Mouse (Mus musculus): ENCODE data around the gene Ppard. TPM values are rescaled to one million over a fixed set of nuclear protein-coding genes. Genes with fewer than 3 reads are reported as not detected.

Gene Ppard
- total RNA-seq, 2 experiments from 2014 or later: 24.4 to 31.1 TPM

GRCm38 (mm10) chr17:28252281-28252648 lies 19.8 kb downstream of the Ppard start:
- intact Hi-C loops (cut with DNase I): no loop called here
- DNase-seq: no peak

- intact Hi-C loops (cut with DNase I): no loop called here
- DNase-seq: no peak
These were observed 20.7 kb downstream of the Ppard start for GRCm38 (mm10) chr17:28253216-28253615.

GRCm38 (mm10) chr17:28254804-28255203 lies 22.3 kb downstream of the Ppard start:
- intact Hi-C loops (cut with DNase I): no loop called here
- no peak for DNase-seq

GRCm38 (mm10) chr17:28255651-28256050 lies 23.2 kb downstream of the Ppard start:
- intact Hi-C loops (cut with DNase I): no loop called here
- no peak for DNase-seq

GRCm38 (mm10) chr17:28256651-28257328 lies 24.3 kb downstream of the Ppard start:
- intact Hi-C loops (cut with DNase I): no loop called here
- DNase-seq: peak; percentile 58 to 67

- intact Hi-C loops (cut with DNase I): no loop called here
- DNase-seq: no peak
These were observed 25.8 kb downstream of the Ppard start for GRCm38 (mm10) chr17:28258325-28258724.

GRCm38 (mm10) chr17:28259890-28260542 lies 27.5 kb downstream of the Ppard start:
- DNase-seq: no peak

GRCm38 (mm10) chr17:28260543-28260909 lies 28.0 kb downstream of the Ppard start:
- DNase-seq: no peak
- intact Hi-C loops (cut with DNase I): no loop called here

More at GRCm38 (mm10) chr17:28259890-28260542, 27.5 kb downstream of the Ppard start:
- intact Hi-C loops (cut with DNase I): no loop called here

GRCm38 (mm10) chr17:28261795-28262194 lies 29.3 kb downstream of the Ppard start:
- no peak for DNase-seq
- intact Hi-C loops (cut with DNase I): no loop called here

GRCm38 (mm10) chr17:28263181-28263894 lies 30.8 kb downstream of the Ppard start:
- intact Hi-C loops (cut with DNase I): no loop called here

GRCm38 (mm10) chr17:28267251-28267650 lies 34.8 kb downstream of the Ppard start:
- intact Hi-C loops (cut with DNase I): no loop called here
- DNase-seq: no peak

More at GRCm38 (mm10) chr17:28263181-28263894, 30.8 kb downstream of the Ppard start:
- DNase-seq: no peak

- intact Hi-C loops (cut with DNase I): loop anchor here (5.0 kb wide), 1 partner anchor 37 kb away; no protein-coding TSS in a partner anchor
- DNase-seq: no peak
These were observed 37.7 kb downstream of the Ppard start for GRCm38 (mm10) chr17:28270165-28270564.

GRCm38 (mm10) chr17:28271537-28272266 lies 39.2 kb downstream of the Ppard start:
- no peak for DNase-seq
- intact Hi-C loops (cut with DNase I): loop anchor here (5.0 kb wide), 1 partner anchor 36 kb away; no protein-coding TSS in a partner anchor

- intact Hi-C loops (cut with DNase I): loop anchor here (5.0 kb wide), 1 partner anchor 35 kb away; no protein-coding TSS in a partner anchor
- no peak for DNase-seq
These were observed 39.8 kb downstream of the Ppard start for GRCm38 (mm10) chr17:28272281-28272680.

GRCm38 (mm10) chr17:28272837-28273236 lies 40.3 kb downstream of the Ppard start:
- no peak for DNase-seq
- intact Hi-C loops (cut with DNase I): loop anchor here (5.0 kb wide), 1 partner anchor 34 kb away; no protein-coding TSS in a partner anchor

- DNase-seq: no peak
- intact Hi-C loops (cut with DNase I): loop anchor here (5.0 kb wide), 1 partner anchor 33 kb away; no protein-coding TSS in a partner anchor
These were observed 42.2 kb downstream of the Ppard start for GRCm38 (mm10) chr17:28274739-28275138.

GRCm38 (mm10) chr17:28277226-28277625 lies 44.7 kb downstream of the Ppard start:
- no peak for DNase-seq
- intact Hi-C loops (cut with DNase I): no loop called here

- intact Hi-C loops (cut with DNase I): no loop called here
- DNase-seq: no peak
These were observed 45.2 kb downstream of the Ppard start for GRCm38 (mm10) chr17:28277721-28278120.

- intact Hi-C loops (cut with DNase I): no loop called here
These were observed 45.7 kb downstream of the Ppard start for GRCm38 (mm10) chr17:28278156-28278555.

GRCm38 (mm10) chr17:28279236-28279635 lies 46.7 kb downstream of the Ppard start:
- intact Hi-C loops (cut with DNase I): no loop called here
- DNase-seq: no peak

More at GRCm38 (mm10) chr17:28278156-28278555, 45.7 kb downstream of the Ppard start:
- no peak for DNase-seq
